Mouse (Mus musculus): ENCODE results near the gene Akr1a1.

Akr1a1 gene

DNA sequence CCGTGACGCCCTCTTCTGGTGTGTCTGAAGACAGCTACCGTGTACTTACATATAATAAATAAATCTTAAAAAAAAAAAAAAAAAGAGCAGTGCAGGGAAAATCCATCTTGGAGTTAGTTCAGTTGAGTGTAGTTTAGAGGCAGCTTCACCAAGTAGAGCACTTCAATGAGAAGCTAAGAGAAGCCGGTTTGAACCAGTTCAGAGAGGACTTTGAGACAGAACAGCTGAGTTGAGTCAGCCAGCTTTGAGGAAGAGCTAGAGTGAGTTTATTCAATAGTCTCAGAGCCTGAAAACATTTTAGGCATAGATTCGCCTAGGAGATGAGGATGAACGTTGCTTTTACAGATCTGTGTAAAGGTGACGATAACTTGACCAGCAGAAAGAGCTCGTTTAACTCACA lies 55.7 kb downstream of the Akr1a1 start:
- no peak for DNase-seq (ENCODE audit: inconsistent age in 2 of 2, low spot score in 1 of 2)

Data from adrenal gland, adult (tissue).